Mouse (Mus musculus) embryonic facial prominence, embryonic 12.5 days (tissue): Measurements from ENCODE around the gene Btbd17. TPM values are rescaled to one million over a fixed set of nuclear protein-coding genes. Genes with fewer than 3 reads are reported as not detected.
A peak's percentile ranks its signal among the peaks of the same experiment; 100 is the strongest.

Source experiments
- ATAC-seq: fragments of 200-750 bp; cut with Nextera tagmentation; 2 replicates; pipeline ENCODE4 v1.8.0; 2017; ENCODE audit not compliant: insufficient number of reproducible peaks, insufficient read depth, low FRiP score, low TSS enrichment
- H3K27ac ChIP-seq: fragments of 300-500 bp; sonication (generic); 2 replicates; pipeline ENCODE4 v1.5.1; 2016; ENCODE audit warnings: mild to moderate bottlenecking
- H3K27me3 ChIP-seq: fragments of 300-500 bp; sonication (generic); 2 replicates; pipeline ENCODE4 v1.6.1; 2016; ENCODE audit warnings: mild to moderate bottlenecking, moderate library complexity
- H3K36me3 ChIP-seq: fragments of 300-500 bp; sonication (generic); 2 replicates; pipeline ENCODE4 v1.6.1; 2016; ENCODE audit warnings: mild to moderate bottlenecking
- H3K4me1 ChIP-seq: fragments of 300-500 bp; sonication (generic); 2 replicates; pipeline ENCODE4 v1.6.1; 2016
- H3K4me2 ChIP-seq: fragments of 300-500 bp; sonication (generic); replicated peaks from 2 replicates; pipeline ENCODE4 v1.6.1; 2016; ENCODE audit warnings: mild to moderate bottlenecking, moderate library complexity
- H3K4me3 ChIP-seq: fragments of 300-500 bp; sonication (generic); 2 replicates; pipeline ENCODE4 v1.5.1; 2016; ENCODE audit warnings: mild to moderate bottlenecking
- H3K9ac ChIP-seq: fragments of 300-500 bp; sonication (generic); 2 replicates; pipeline ENCODE4 v1.6.1; 2016; ENCODE audit warnings: mild to moderate bottlenecking, moderate library complexity
- H3K9me3 ChIP-seq: fragments of 300-500 bp; sonication (generic); 2 replicates; pipeline ENCODE4 v1.6.1; 2016; ENCODE audit warnings: mild to moderate bottlenecking, moderate library complexity
- WGBS: fragments of 180-500 bp; shearing (Covaris S2); methylation state at CpG from one replicate; pipeline ENCODE4 v1.1.7; 2016; 5-methylcytosine and 5-hydroxymethylcytosine counted together
- polyA plus RNA-seq: library from polyadenylated mRNA; unstranded; fragments of >200 nt; fragmentation: Nextera tagmentation; extraction: Ambion mirVana; gene quantifications from 2 replicates; pipeline ENCODE4 v1.2.1, GENCODE M21; 2016

The Btbd17 gene
- polyA plus RNA-seq, 1 experiment from 2014 or later = 8.7 TPM

DNA sequence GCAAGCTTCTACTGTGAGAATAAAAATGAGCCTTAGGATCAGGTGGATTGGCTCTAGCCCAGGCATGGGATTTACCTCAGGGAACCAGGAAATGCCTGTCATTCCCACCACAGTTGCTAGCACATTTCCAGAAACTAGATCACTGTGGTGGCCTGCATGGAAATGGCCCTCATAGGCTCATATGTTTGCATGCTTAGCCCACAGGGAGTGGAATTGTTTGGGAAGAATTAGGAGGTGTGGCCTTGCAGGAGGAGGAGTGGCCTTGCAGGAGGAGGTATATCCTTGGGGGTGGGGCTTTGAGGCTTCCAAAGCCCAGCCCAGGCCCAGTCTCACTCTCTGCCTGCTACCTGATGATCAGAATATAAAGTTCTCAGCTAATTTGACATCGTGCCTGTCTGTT is 6.2 kb upstream of the Btbd17 start:
- Histone ChIP-seq H3K4me1 (peaks cover 11% of the 10 kb centered on the region; the same call in 1 of the 2 replicates), H3K27me3 (no peaks in the 10 kb centered on the region), H3K9me3 (no peaks in the 10 kb centered on the region), H3K4me2 (no peak overlapping the region), H3K27ac (no peak overlapping the region), H3K9ac (no peak overlapping the region), H3K36me3 (no peaks in the 10 kb centered on the region), H3K4me3 (no peak overlapping the region)
- WGBS = 88% methylated on average over 1 of the region's 1 CpGs
- ATAC-seq = no peak

DNA sequence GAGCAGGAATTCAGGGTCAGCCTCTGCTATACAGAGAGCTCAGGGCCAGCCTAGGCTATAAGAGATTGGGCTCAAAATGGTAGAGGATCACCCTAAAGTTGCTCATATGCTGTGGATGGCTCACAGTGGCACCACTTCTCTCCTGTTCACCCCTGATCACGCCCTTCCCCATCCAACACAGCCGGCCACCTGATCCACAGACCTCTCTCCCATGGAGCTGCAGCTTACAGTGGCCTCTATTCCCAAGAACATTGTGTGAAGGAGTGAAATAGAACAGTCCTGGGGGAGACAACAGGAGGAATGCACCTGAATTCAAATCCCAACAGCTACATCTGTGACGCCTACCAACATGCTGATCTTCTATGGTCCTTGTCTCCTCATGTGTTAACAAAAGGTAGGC is 2.9 kb upstream of the Btbd17 start, which contains the start of gene Gpr142:
Gene Gpr142 (plus strand): TSS at position 301 of the 400 bp plus-strand sequence.
- Histone ChIP-seq H3K27me3 (peaks cover 14% of the 10 kb centered on the region), H3K4me2 (no peak within 1 kb of the TSS), H3K27ac (no peak within 1 kb of the TSS), H3K4me1 (peaks cover 22% of the 10 kb centered on the region), H3K4me3 (no peak within 1 kb of the TSS), H3K9me3 (no peaks in the 10 kb centered on the region), H3K36me3 (no peaks in the 10 kb centered on the region), H3K9ac (no peak within 1 kb of the TSS)
- 92% methylated on average over 3 of the region's 3 CpGs for WGBS
- no peak for ATAC-seq

DNA sequence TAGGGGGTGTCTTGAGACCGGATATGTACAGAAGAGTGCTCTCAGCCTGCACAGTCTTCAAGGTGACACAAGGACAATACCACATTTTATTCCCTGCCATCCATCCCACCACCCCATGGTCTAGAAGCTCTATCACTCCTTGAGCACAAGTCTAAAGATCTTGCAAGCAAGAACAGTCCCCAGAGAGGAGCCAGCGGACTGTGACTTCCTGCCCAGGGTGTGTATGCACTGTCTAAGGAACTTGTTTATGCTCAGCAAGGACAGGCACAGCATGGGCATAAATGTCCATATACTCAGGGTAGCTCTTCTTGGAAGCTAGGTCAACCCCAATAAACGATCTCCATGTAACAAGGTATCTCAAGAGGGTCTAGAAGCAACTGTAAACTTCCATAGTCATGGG is 2.2 kb upstream of the Btbd17 start:
- 82% methylated on average over 3 of the region's 3 CpGs for WGBS
- Histone ChIP-seq H3K27ac (no peak overlapping the region), H3K9ac (no peak overlapping the region), H3K4me2 (no peak overlapping the region), H3K4me1 (peaks cover 18% of the 10 kb centered on the region), H3K36me3 (no peaks in the 10 kb centered on the region), H3K4me3 (no peak overlapping the region), H3K27me3 (peaks cover 20% of the 10 kb centered on the region), H3K9me3 (no peaks in the 10 kb centered on the region)
- no peak for ATAC-seq

DNA sequence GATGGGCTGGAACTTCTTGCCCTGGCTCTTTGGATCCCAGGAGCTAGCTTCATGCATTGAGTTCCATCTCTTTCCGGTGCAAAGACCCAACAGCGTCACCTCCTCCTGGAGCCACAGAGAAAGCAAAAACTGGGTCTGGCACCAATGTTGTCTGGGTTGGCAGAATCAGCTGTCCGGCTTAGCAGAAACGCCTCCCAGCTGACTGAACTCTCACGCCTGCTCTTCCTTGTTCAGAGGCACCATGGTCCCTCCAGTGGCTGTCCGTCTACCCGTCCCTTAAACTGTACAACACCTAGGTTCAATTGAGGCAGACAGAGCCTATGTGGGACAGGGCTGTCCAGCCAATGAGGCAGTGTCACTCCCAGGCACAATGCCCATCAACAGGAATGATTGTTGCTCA is 1.4 kb upstream of the Btbd17 start:
- H3K4me3 ChIP-seq = no peak overlapping the region
- no peaks in the 10 kb centered on the region for H3K9me3 ChIP-seq
- WGBS = 90% methylated on average over 7 of the region's 7 CpGs
- no peak for ATAC-seq
- H3K36me3 ChIP-seq = no peaks in the 10 kb centered on the region
- H3K27ac ChIP-seq = no peak overlapping the region
- H3K4me1 ChIP-seq = peaks cover 18% of the 10 kb centered on the region
- H3K4me2 ChIP-seq = no peak overlapping the region
- H3K9ac ChIP-seq = no peak overlapping the region
- H3K27me3 ChIP-seq = peaks cover 28% of the 10 kb centered on the region

DNA sequence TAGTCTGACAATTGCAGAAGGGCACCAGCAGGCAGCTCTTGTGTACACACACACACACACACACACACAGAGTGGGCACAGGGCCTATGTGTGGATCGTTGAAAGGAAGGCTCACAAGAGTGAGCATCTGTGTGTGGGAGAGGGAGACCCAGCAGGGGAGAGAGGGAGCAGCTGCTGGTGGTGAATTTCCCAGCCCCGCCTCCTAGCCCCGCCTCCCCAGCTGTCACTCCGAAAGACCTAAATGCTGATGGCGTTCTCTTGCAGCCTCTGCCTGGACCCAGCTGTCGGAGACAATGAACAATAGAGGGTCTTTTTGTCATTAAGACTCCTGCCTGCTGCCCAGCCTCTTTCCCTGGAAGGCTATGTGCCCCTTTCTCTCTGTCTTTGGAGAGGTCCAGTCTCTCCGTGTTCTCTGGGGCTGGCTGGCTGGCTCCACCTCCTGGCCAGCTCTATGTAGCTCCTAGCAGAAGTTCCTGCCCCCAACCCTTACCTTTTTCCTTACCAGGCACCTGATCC is 456 bp downstream of the Btbd17 start:
- WGBS = 0% methylated on average over 7 of the region's 7 CpGs

DNA sequence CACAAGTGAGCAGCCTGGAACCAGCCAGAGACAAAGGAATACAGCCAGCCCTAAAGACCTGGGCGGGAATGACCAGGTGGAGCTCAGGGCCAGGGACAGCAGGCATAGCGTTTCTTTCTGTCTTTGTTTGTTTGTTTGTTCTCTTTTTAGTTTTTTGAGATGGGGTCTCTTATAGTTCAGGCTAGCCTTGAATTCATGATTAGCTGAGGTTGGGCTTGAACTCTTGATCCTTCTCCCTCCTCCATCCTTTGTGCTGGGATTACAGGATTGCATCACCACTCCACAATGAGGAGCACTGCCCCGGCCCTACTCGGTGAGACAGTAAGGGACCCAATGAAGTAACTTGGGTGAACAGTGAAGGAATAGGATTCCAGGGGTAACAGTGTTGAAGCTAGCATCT is 1.1 kb downstream of the Btbd17 start:
- Histone ChIP-seq H3K9me3 (no peaks in the 10 kb centered on the region), H3K4me2 (peak overlapping the region; percentile 52), H3K27ac (peak overlapping the region; percentile 32), H3K9ac (0 out of 2 replicates have a peak overlapping the region, but pooled peaks have one; percentile 11), H3K4me3 (peak overlapping the region; percentile 32; the same call in 1 of the 2 replicates), H3K36me3 (no peaks in the 10 kb centered on the region), H3K27me3 (peaks cover 53% of the 10 kb centered on the region), H3K4me1 (peaks cover 30% of the 10 kb centered on the region)
- WGBS = 44% methylated on average over 4 of the region's 4 CpGs
- ATAC-seq = no peak

More for the DNA sequence above, 456 bp downstream of the Btbd17 start:
- Histone ChIP-seq H3K9ac (0 out of 2 replicates have a peak overlapping the region, but pooled peaks have one; percentile 11), H3K27ac (peak overlapping the region; percentile 73), H3K4me1 (peaks cover 30% of the 10 kb centered on the region), H3K4me2 (peak overlapping the region; percentile 52), H3K4me3 (peak overlapping the region; percentile 32), H3K27me3 (peaks cover 47% of the 10 kb centered on the region), H3K9me3 (no peaks in the 10 kb centered on the region), H3K36me3 (no peaks in the 10 kb centered on the region)
- ATAC-seq = peak; percentile 70

DNA sequence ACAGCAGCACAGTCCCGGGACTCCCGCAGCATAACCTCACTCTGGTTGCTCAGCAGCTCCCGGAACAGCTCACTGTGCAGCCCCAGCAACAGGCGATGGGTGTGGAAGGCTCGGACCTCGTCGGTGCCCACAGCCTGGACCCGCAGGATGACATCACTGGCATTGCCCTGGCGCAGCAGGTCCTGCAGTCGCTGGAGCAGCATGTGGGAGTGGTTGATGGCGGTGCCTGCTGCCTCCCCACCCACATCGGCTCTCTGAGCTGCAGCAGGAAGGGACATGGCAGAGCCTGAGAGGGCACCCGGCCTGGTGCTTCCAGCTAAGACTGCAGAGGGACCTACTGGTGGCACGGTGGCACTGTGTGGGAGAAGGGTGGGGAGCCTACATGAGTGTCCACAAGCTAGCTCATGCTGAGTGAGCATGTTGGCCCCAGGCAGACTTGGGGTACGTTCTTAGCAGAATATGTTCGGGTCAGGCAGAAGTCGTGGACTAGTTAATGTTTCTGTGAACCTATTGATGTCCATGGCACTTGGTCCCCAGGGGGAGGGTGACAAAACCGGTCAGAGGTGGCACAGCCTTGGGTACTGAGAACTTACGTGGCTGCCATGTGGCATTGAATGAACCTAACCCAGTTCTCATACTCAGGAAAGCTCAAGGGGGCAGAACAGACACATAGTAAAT is 1.7 kb downstream of the Btbd17 start:
- no peak for ATAC-seq
- Histone ChIP-seq H3K4me1 (peaks cover 33% of the 10 kb centered on the region), H3K9me3 (no peaks in the 10 kb centered on the region), H3K27me3 (peaks cover 60% of the 10 kb centered on the region), H3K9ac (no peak overlapping the region), H3K36me3 (no peaks in the 10 kb centered on the region), H3K4me3 (no peak overlapping the region), H3K4me2 (no peak overlapping the region), H3K27ac (no peak overlapping the region)
- 65% methylated on average over 19 of the region's 19 CpGs for WGBS

DNA sequence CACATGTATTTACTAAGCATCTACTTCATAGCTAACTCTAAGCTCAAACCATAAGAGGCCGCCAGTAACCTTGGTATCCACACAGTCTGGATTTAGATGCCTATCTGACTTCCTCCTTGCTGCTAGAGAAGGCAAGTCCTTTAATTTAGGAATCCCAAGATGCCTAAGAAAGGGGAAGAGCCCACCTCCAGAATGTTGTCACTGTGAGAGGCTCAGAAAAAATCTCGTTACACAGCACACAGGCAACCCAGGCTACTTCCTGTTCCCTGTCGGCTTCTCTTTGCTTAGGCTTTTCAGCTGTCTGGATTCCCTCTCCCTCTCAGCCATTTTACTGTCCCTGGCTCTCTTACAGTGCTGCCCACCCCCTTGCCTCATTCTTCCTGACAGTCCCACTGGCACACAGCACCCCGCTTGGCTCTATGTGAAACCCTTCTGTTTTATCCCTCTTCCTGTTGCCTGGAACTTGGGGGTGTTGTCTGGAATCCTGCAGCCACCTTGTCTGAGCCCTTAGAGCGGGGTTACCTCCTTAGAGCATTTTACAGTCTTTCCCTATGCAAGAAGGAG is 2.7 kb downstream of the Btbd17 start:
- H3K27me3 ChIP-seq = peaks cover 70% of the 10 kb centered on the region
- H3K36me3 ChIP-seq = no peaks in the 10 kb centered on the region
- H3K9ac ChIP-seq = no peak overlapping the region
- no peak overlapping the region for H3K27ac ChIP-seq
- no peak for ATAC-seq
- no peak overlapping the region for H3K4me3 ChIP-seq
- no peak overlapping the region for H3K4me2 ChIP-seq
- WGBS = 51% methylated on average over 5 of the region's 5 CpGs
- H3K4me1 ChIP-seq = peaks cover 36% of the 10 kb centered on the region
- no peaks in the 10 kb centered on the region for H3K9me3 ChIP-seq

DNA sequence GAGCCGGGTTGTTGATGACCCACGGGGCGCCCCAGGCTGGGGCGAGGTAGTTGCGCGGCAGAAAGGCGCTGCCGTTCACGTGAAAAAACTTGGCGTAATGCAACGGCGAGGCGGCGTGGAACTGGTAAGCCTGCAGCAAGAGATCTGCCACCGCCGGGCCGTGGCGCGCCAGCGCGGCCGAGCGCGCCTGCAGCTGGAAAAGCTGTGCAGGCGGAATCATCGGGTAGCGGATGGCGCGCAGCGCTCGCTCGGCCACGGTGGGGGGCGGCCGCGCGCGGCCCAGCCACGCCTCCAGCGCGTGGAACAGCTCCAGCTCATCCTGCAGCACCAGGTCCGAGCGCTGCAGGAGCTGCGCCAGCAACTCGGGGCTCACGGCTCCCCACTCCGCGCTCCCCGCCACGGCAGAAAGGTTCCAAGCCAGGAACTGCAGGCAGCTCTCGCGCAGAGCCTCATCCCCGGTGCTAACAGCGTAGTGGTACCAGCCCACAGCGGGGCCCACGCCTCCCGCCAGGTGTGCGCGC is 3.8 kb downstream of the Btbd17 start:
- H3K27ac ChIP-seq = no peak overlapping the region

DNA sequence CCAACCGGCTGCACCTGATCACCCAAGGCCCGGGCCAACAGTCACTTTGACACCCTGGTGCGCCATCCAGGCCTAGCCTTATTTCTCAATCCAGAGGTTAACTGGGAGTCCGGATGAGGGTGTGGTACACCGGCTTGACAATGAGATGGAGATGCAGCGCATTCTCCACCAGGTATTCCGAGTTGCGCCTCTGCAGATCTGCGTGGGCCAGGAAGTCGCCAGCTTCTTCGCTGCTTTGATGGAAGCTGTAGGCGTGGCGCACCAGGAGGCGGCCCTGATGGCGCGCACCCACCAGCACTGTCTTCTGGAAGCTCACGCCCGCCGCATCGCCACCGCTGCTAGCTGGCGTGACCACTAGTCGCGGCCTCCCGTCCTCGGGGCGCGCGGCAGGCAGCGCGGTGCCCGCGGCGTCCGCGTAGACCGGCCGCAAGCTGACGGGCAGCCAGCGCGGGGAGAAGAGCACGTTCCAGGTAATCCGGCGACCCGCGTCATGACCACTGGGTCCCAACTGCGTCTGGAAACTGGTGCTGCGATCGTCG is 4.3 kb downstream of the Btbd17 start:
- H3K36me3 ChIP-seq = no peaks in the 10 kb centered on the region
- H3K4me1 ChIP-seq = peaks cover 36% of the 10 kb centered on the region
- peak overlapping the region; percentile 47 for H3K4me3 ChIP-seq
- WGBS = 3% methylated on average over 50 of the region's 50 CpGs
- peaks cover 86% of the 10 kb centered on the region for H3K27me3 ChIP-seq
- no peak overlapping the region for H3K27ac ChIP-seq
- peak overlapping the region; percentile 50 for H3K9ac ChIP-seq
- peak overlapping the region; percentile 95 for H3K4me2 ChIP-seq
- H3K9me3 ChIP-seq = no peaks in the 10 kb centered on the region
- ATAC-seq = no peak

More for the DNA sequence above, 3.8 kb downstream of the Btbd17 start:
- peak overlapping the region; percentile 50 for H3K9ac ChIP-seq
- no peaks in the 10 kb centered on the region for H3K9me3 ChIP-seq
- under 1% methylated on average over 58 of the region's 59 CpGs for WGBS
- peaks cover 36% of the 10 kb centered on the region for H3K4me1 ChIP-seq
- H3K27me3 ChIP-seq = peaks cover 81% of the 10 kb centered on the region
- H3K36me3 ChIP-seq = no peaks in the 10 kb centered on the region
- peak overlapping the region; percentile 47 for H3K4me3 ChIP-seq
- H3K4me2 ChIP-seq = peak overlapping the region; percentile 95
- no peak for ATAC-seq

DNA sequence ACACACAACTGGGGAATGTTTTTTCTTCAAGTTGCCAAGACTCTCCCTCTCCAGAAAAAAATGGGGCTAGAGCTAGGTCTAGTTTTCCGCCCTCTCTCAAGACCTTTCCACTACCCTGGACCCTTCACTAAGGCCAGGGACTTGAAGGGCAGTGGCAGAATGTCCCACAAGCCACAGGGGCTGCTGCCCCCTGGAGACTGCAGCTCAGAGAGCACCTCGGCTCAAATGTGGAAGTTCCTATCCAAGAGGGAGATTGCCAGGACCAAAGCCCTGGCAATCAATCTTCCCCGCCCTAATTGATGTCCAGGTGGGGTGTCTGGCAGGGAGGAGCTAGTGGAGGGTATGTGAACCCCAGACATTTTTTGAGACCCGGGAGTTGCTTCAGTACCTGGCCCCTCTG is 4.9 kb downstream of the Btbd17 start:
- Histone ChIP-seq H3K4me3 (no peak overlapping the region), H3K9me3 (no peaks in the 10 kb centered on the region), H3K4me2 (peak overlapping the region; percentile 95; the same call in 1 of the 2 replicates), H3K4me1 (peaks cover 37% of the 10 kb centered on the region), H3K36me3 (no peaks in the 10 kb centered on the region), H3K9ac (no peak overlapping the region), H3K27ac (no peak overlapping the region), H3K27me3 (peaks cover 89% of the 10 kb centered on the region)
- WGBS = 21% methylated on average over 4 of the region's 4 CpGs
- ATAC-seq = no peak
